8 mouse cellular contexts compared by ENCODE assay signal in genomic region chr15:102326892-102327291, GRCm38 (mm10). TPM values are rescaled to one million over a fixed set of nuclear protein-coding genes. Genes with fewer than 3 reads are reported as not detected.
DNase-seq lines count a peak whose midpoint lies in the region; ATAC-seq and TF ChIP-seq lines count a peak whose summit lies in the region.

No protein-coding gene starts in this region.

- H3ac ChIP-seq in myocyte (ENCODE audit: control insufficient read depth, insufficient read length) = peak overlapping the region; percentile 16

- TF ChIP-seq CTCF in kidney, postnatal 0 days (IDR thresholded peaks at IDR 0.05; ENCODE audit: low read depth) = no peak

- peak overlapping the region; percentile 72 for H3K9ac ChIP-seq in kidney, postnatal 0 days (ENCODE audit: low read depth, low read length)
- peak overlapping the region; percentile 84 for H3K9ac ChIP-seq in embryonic facial prominence, embryonic 11.5 days (replicated peaks; ENCODE audit: low read length)
- peak overlapping the region; percentile 69 for H3K9ac ChIP-seq in intestine, embryonic 14.5 days (ENCODE audit: low read length)

- peaks cover 5% of the 10 kb centered on the region; the same call in 1 of the 2 replicates for H3K36me3 ChIP-seq in kidney, postnatal 0 days (ENCODE audit: insufficient read depth, low read length)
- peaks cover 3% of the 10 kb centered on the region for H3K36me3 ChIP-seq in embryonic facial prominence, embryonic 11.5 days (replicated peaks; ENCODE audit: control insufficient read depth, insufficient read depth, low read depth, low read length)
- H3K36me3 ChIP-seq in intestine, embryonic 14.5 days (ENCODE audit: control insufficient read depth, insufficient read depth, low read length) = peaks cover 46% of the 10 kb centered on the region
- peaks cover 18% of the 10 kb centered on the region for H3K36me3 ChIP-seq in myocyte (ENCODE audit: control insufficient read depth, insufficient read depth)

- DNase-seq in kidney, postnatal 0 days (ENCODE audit: low spot score) = no peak
- no peak for DNase-seq in kidney, postnatal 4 days
- DNase-seq in embryonic facial prominence, embryonic 11.5 days (ENCODE audit: low spot score) = no peak
- no peak for DNase-seq in intestine, embryonic 14.5 days (ENCODE audit: low spot score)
- no peak for DNase-seq in right cerebral cortex, postnatal 4 days
- no peak for DNase-seq in frontal cortex, postnatal 36 days (ENCODE audit: low spot score in 2 of 2)
- DNase-seq in adrenal gland, adult (ENCODE audit: inconsistent age in 2 of 2, low spot score in 1 of 2) = no peak

- TF ChIP-seq POLR2A in myocyte (IDR thresholded peaks at IDR 0.05; ENCODE audit: insufficient read length, low read depth) = no peak

- ATAC-seq in kidney, postnatal 0 days (replicated peaks; ENCODE audit: low FRiP score, low read depth) = no peak
- ATAC-seq in embryonic facial prominence, embryonic 11.5 days (replicated peaks; ENCODE audit: insufficient number of reproducible peaks, low FRiP score, low TSS enrichment, low read depth) = no peak
- ATAC-seq in intestine, embryonic 14.5 days (replicated peaks; ENCODE audit: low FRiP score, low TSS enrichment, low read depth) = no peak

- peak overlapping the region; percentile 75 for H3K4me3 ChIP-seq in kidney, postnatal 0 days (replicated peaks; ENCODE audit: low read depth, low read length)
- peak overlapping the region; percentile 74 for H3K4me3 ChIP-seq in embryonic facial prominence, embryonic 11.5 days (ENCODE audit: low read depth, low read length)
- peak overlapping the region; percentile 72 for H3K4me3 ChIP-seq in intestine, embryonic 14.5 days (ENCODE audit: low read depth, low read length)
- peak overlapping the region; percentile 66 for H3K4me3 ChIP-seq in myocyte

- H3K4me1 ChIP-seq in kidney, postnatal 0 days (replicated peaks; ENCODE audit: insufficient read depth, low read length) = peaks cover 16% of the 10 kb centered on the region; the same call in 1 of the 2 replicates
- peaks cover 3% of the 10 kb centered on the region; the same call in 1 of the 2 replicates for H3K4me1 ChIP-seq in embryonic facial prominence, embryonic 11.5 days (ENCODE audit: control insufficient read depth, insufficient read depth, low read length)
- peaks cover 13% of the 10 kb centered on the region for H3K4me1 ChIP-seq in intestine, embryonic 14.5 days (replicated peaks; ENCODE audit: control insufficient read depth, insufficient read depth, low read length)

- H3K79me2 ChIP-seq in myocyte (ENCODE audit: control insufficient read depth, insufficient read depth) = peaks cover 16% of the 10 kb centered on the region

- WGBS in kidney, postnatal 0 days = 56% methylated on average over 8 of the region's 8 CpGs
- 68% methylated on average over 8 of the region's 8 CpGs for WGBS in embryonic facial prominence, embryonic 11.5 days
- WGBS in intestine, embryonic 14.5 days = 64% methylated on average over 8 of the region's 8 CpGs

- no peaks in the 10 kb centered on the region for H3K27me3 ChIP-seq in kidney, postnatal 0 days (ENCODE audit: insufficient read depth, low read length)
- no peaks in the 10 kb centered on the region for H3K27me3 ChIP-seq in embryonic facial prominence, embryonic 11.5 days (ENCODE audit: control insufficient read depth, insufficient read depth, low read length)
- H3K27me3 ChIP-seq in intestine, embryonic 14.5 days (replicated peaks; ENCODE audit: control insufficient read depth, insufficient read depth, low read length) = no peaks in the 10 kb centered on the region
- no peaks in the 10 kb centered on the region for H3K27me3 ChIP-seq in myocyte (ENCODE audit: control insufficient read depth, insufficient read depth, insufficient read length)

- peak overlapping the region; percentile 74 for H3K4me2 ChIP-seq in kidney, postnatal 0 days (ENCODE audit: low read length)
- H3K4me2 ChIP-seq in embryonic facial prominence, embryonic 11.5 days (ENCODE audit: low read depth, low read length) = peak overlapping the region; percentile 74
- peak overlapping the region; percentile 77 for H3K4me2 ChIP-seq in intestine, embryonic 14.5 days (ENCODE audit: low read length)
- peak overlapping the region; percentile 96 for H3K4me2 ChIP-seq in myocyte (ENCODE audit: low read depth)

- H3K27ac ChIP-seq in kidney, postnatal 0 days = peak overlapping the region; percentile 54
- H3K27ac ChIP-seq in embryonic facial prominence, embryonic 11.5 days (replicated peaks; ENCODE audit: low read depth, low read length) = 0 out of 2 replicates have a peak overlapping the region, but pooled peaks have one; percentile 43
- no peak overlapping the region for H3K27ac ChIP-seq in intestine, embryonic 14.5 days (ENCODE audit: low read depth)

- no peaks in the 10 kb centered on the region for H3K9me3 ChIP-seq in kidney, postnatal 0 days (replicated peaks; ENCODE audit: low read length)
- H3K9me3 ChIP-seq in embryonic facial prominence, embryonic 11.5 days (replicated peaks; ENCODE audit: control insufficient read depth, low read length) = no peaks in the 10 kb centered on the region
- no peaks in the 10 kb centered on the region for H3K9me3 ChIP-seq in intestine, embryonic 14.5 days (ENCODE audit: control insufficient read depth, low read length)

TF ChIP-seq in myocyte, 11 proteins besides CTCF, POLR2A, EP300 and RAD21:
- TF ChIP-seq MYOD1 (IDR thresholded peaks at IDR 0.05; ENCODE audit: control insufficient read depth in 1 of 3, insufficient read length in 2 of 3, low read depth in 2 of 3) (no peak), REST (IDR thresholded peaks at IDR 0.05; ENCODE audit: insufficient read depth, insufficient read length) (no peak), MAX (IDR thresholded peaks at IDR 0.05; ENCODE audit: low read depth) (no peak)

RNA-seq across cellular contexts. Expression of gene Pfdn5, which starts 1.0 kb away (rescaled TPM):
- polyA plus RNA-seq in kidney, postnatal 0 days (2015; fragmentation: Nextera tagmentation; extraction: Ambion mirVana) = 511 and 565 TPM in 2 replicates
- polyA plus RNA-seq in embryonic facial prominence, embryonic 11.5 days (2014; fragmentation: Nextera tagmentation; extraction: Ambion mirVana) = 453 and 469 TPM in 2 replicates
- 450 and 456 TPM in 2 replicates for polyA plus RNA-seq in intestine, embryonic 14.5 days (2014; fragmentation: Nextera tagmentation; extraction: Ambion mirVana)
- polyA plus RNA-seq in myocyte (2012; fragmentation: generic; extraction: Trizol) = 476 TPM

RNA-seq across cellular contexts. Expression of gene Myg1, which starts 4.6 kb away (rescaled TPM):
- 84.9 and 86.9 TPM in 2 replicates for polyA plus RNA-seq in kidney, postnatal 0 days (2015; fragmentation: Nextera tagmentation; extraction: Ambion mirVana)
- 101 and 103 TPM in 2 replicates for polyA plus RNA-seq in embryonic facial prominence, embryonic 11.5 days (2014; fragmentation: Nextera tagmentation; extraction: Ambion mirVana)
- polyA plus RNA-seq in intestine, embryonic 14.5 days (2014; fragmentation: Nextera tagmentation; extraction: Ambion mirVana) = 104 and 120 TPM in 2 replicates
- 97.0 TPM for polyA plus RNA-seq in myocyte (2012; fragmentation: generic; extraction: Trizol)

RNA-seq across cellular contexts. Expression of gene Aaas, which starts 23.7 kb away (rescaled TPM):
- polyA plus RNA-seq in kidney, postnatal 0 days (2015; fragmentation: Nextera tagmentation; extraction: Ambion mirVana) = 37.1 and 42.2 TPM in 2 replicates
- polyA plus RNA-seq in embryonic facial prominence, embryonic 11.5 days (2014; fragmentation: Nextera tagmentation; extraction: Ambion mirVana) = 98.3 and 102 TPM in 2 replicates
- 64.1 and 71.2 TPM in 2 replicates for polyA plus RNA-seq in intestine, embryonic 14.5 days (2014; fragmentation: Nextera tagmentation; extraction: Ambion mirVana)
- 57.5 TPM for polyA plus RNA-seq in myocyte (2012; fragmentation: generic; extraction: Trizol)

RNA-seq across cellular contexts. Expression of gene Espl1, which starts 30.8 kb away (rescaled TPM):
- polyA plus RNA-seq in kidney, postnatal 0 days (2015; fragmentation: Nextera tagmentation; extraction: Ambion mirVana) = 6.1 and 7.5 TPM in 2 replicates
- 36.0 and 37.7 TPM in 2 replicates for polyA plus RNA-seq in embryonic facial prominence, embryonic 11.5 days (2014; fragmentation: Nextera tagmentation; extraction: Ambion mirVana)
- polyA plus RNA-seq in intestine, embryonic 14.5 days (2014; fragmentation: Nextera tagmentation; extraction: Ambion mirVana) = 28.0 and 33.0 TPM in 2 replicates
- polyA plus RNA-seq in myocyte (2012; fragmentation: generic; extraction: Trizol) = 16.7 TPM

RNA-seq across cellular contexts. Expression of gene Sp7, which starts 40.1 kb away (rescaled TPM):
- 0.61 and 1.1 TPM in 2 replicates for polyA plus RNA-seq in kidney, postnatal 0 days (2015; fragmentation: Nextera tagmentation; extraction: Ambion mirVana)
- polyA plus RNA-seq in embryonic facial prominence, embryonic 11.5 days (2014; fragmentation: Nextera tagmentation; extraction: Ambion mirVana) = 2.4 and 3.0 TPM in 2 replicates
- polyA plus RNA-seq in intestine, embryonic 14.5 days (2014; fragmentation: Nextera tagmentation; extraction: Ambion mirVana) = 1.2 and 1.3 TPM in 2 replicates
- polyA plus RNA-seq in myocyte (2012; fragmentation: generic; extraction: Trizol) = 0.24 TPM
